Mouse (Mus musculus): ENCODE data around the gene Nudt17.

GRCm38 (mm10) chr3:96673514-96673913 is 34.8 kb downstream of the Nudt17 start:
- TF ChIP-seq MAFK (IDR thresholded peaks at IDR 0.05; ENCODE audit: insufficient replicate concordance, low read length) = no peak
- TF ChIP-seq CTCF (conservative IDR thresholded peaks at IDR 0.05 in 1 of 2, IDR thresholded peaks at IDR 0.05 in 1 of 2; ENCODE audit: low read depth in 2 of 2, low read length in 2 of 2) = no peak
- no peak for TF ChIP-seq ZC3H11A (IDR thresholded peaks at IDR 0.05; ENCODE audit: low read depth, low read length)
- TF ChIP-seq TCF12 (IDR thresholded peaks at IDR 0.05; ENCODE audit: low read depth, low read length) = no peak
- TF ChIP-seq POLR2A (IDR thresholded peaks at IDR 0.05; ENCODE audit: low read depth, low read length) = no peak

All from CH12.LX (cell line).